8 mouse cellular contexts compared by ENCODE assay signal in the genomic region with DNA sequence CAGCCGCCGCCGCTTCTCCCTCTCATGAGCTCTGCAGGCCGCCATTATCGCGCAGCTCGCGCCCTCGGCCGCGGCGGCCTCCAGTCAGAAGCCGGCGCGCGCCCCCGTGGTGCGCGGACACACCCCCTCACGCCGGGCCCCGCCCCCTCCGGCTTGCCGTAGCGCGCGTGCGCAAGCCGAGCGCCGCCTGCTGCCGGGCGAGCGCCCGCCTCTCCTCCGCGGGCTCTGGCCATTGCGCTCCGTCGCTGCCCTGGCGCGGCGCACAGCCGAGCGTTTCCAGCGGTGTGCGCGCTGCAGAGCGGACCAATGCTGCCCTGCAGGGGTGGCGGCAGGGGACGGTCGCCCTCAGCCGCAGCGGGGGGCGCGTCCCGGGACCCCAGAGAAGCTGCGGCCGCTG. TPM values are rescaled to one million over a fixed set of nuclear protein-coding genes. Genes with fewer than 3 reads are reported as not detected.
A peak's percentile ranks its signal among the peaks of the same experiment; 100 is the strongest.
DNase-seq lines count a peak whose midpoint lies in the region; ATAC-seq and TF ChIP-seq lines count a peak whose summit lies in the region.

No protein-coding gene starts in this region.

- H3K4me1 ChIP-seq in ES-E14 (ENCODE audit: control insufficient read depth in 2 of 2, insufficient read depth in 2 of 2, low read length in 2 of 2, poor library complexity in 1 of 2) = peaks cover 0 to 4% of the 10 kb centered on the region in 2 experiments; a peak in 1 of 4 replicates
- peaks cover 11% of the 10 kb centered on the region for H3K4me1 ChIP-seq in forebrain, embryonic 14.5 days (ENCODE audit: control insufficient read depth, insufficient read depth, low read length)
- peaks cover 25% of the 10 kb centered on the region for H3K4me1 ChIP-seq in liver, postnatal 0 days (ENCODE audit: insufficient read depth)
- peaks cover 30% of the 10 kb centered on the region for H3K4me1 ChIP-seq in neural tube, embryonic 13.5 days (replicated peaks)
- peaks cover 10% of the 10 kb centered on the region for H3K4me1 ChIP-seq in testis, adult 2 months (ENCODE audit: control insufficient read depth, insufficient read depth, low read length)

- no peaks in the 10 kb centered on the region for H3K27me3 ChIP-seq in forebrain, embryonic 14.5 days (replicated peaks; ENCODE audit: control insufficient read depth, insufficient read depth, low read length)
- 0 out of 2 replicates have a peak, but pooled peaks cover under 1% of the 10 kb centered on the region for H3K27me3 ChIP-seq in liver, postnatal 0 days (ENCODE audit: insufficient read depth, low read length)
- no peaks in the 10 kb centered on the region for H3K27me3 ChIP-seq in neural tube, embryonic 13.5 days
- H3K27me3 ChIP-seq in testis, adult 2 months (ENCODE audit: control insufficient read depth, insufficient read depth, low read length) = no peaks in the 10 kb centered on the region

- H3K4me3 ChIP-seq in ES-E14 (ENCODE audit: insufficient read depth in 1 of 2, low read depth in 1 of 2, low read length in 2 of 2, poor library complexity in 1 of 2, severe bottlenecking in 1 of 2) = peak overlapping the region; percentile 89 to 93
- peak overlapping the region; percentile 96 for H3K4me3 ChIP-seq in forebrain, embryonic 14.5 days (ENCODE audit: low read depth, low read length)
- peak overlapping the region; percentile 98 for H3K4me3 ChIP-seq in liver, postnatal 0 days (ENCODE audit: low read depth, low read length)
- peak overlapping the region; percentile 100 for H3K4me3 ChIP-seq in neural tube, embryonic 13.5 days
- peak overlapping the region; percentile 95 for H3K4me3 ChIP-seq in testis, adult 2 months (ENCODE audit: control insufficient read depth, low read depth, low read length)

- TF ChIP-seq CTCF in liver, postnatal 0 days (IDR thresholded peaks at IDR 0.05; ENCODE audit: low read depth) = peak; percentile 48
- no peak for TF ChIP-seq CTCF in testis, adult 2 months (IDR thresholded peaks at IDR 0.05; ENCODE audit: control insufficient read depth, insufficient read depth, insufficient replicate concordance, low read depth, low read length)

- no peak for TF ChIP-seq EP300 in liver, postnatal 0 days (IDR thresholded peaks at IDR 0.05; ENCODE audit: low read depth)

- intact Hi-C loops in heart, postnatal 14 days (cut with DNase I) = loop anchor here (2.0 kb wide), 1 partner anchor 100 kb away; a partner anchor contains a TSS

- no peaks in the 10 kb centered on the region for H3K9me3 ChIP-seq in ES-E14 (ENCODE audit: control insufficient read depth, insufficient read depth, low read depth, low read length)
- H3K9me3 ChIP-seq in forebrain, embryonic 14.5 days (replicated peaks; ENCODE audit: control insufficient read depth, low read length) = no peaks in the 10 kb centered on the region
- H3K9me3 ChIP-seq in liver, postnatal 0 days (ENCODE audit: low read length) = no peaks in the 10 kb centered on the region
- no peaks in the 10 kb centered on the region for H3K9me3 ChIP-seq in neural tube, embryonic 13.5 days

- peaks cover 7% of the 10 kb centered on the region; the same call in 1 of the 2 replicates for H3K36me3 ChIP-seq in ES-E14 (ENCODE audit: control insufficient read depth, insufficient read depth, low read length, poor library complexity, severe bottlenecking)
- H3K36me3 ChIP-seq in forebrain, embryonic 14.5 days (ENCODE audit: control insufficient read depth, insufficient read depth, low read length) = peaks cover 22% of the 10 kb centered on the region
- H3K36me3 ChIP-seq in liver, postnatal 0 days (replicated peaks; ENCODE audit: insufficient read depth, low read length) = peaks cover 22% of the 10 kb centered on the region
- H3K36me3 ChIP-seq in neural tube, embryonic 13.5 days = peaks cover 25% of the 10 kb centered on the region
- no peaks in the 10 kb centered on the region; the same call in 1 of the 2 replicates for H3K36me3 ChIP-seq in testis, adult 2 months (ENCODE audit: control insufficient read depth, insufficient read depth, low read length)

- peak; percentile 74 for DNase-seq in ES-E14 (ENCODE audit: low read depth, low spot score)
- peak; percentile 96 for DNase-seq in cerebellum, adult 11 months
- DNase-seq in forebrain, embryonic 14.5 days (ENCODE audit: low spot score) = peak; percentile 96
- peak; percentile 99 for DNase-seq in heart, postnatal 14 days
- DNase-seq in layer of hippocampus, adult 11-12 months (ENCODE audit: low spot score) = peak; percentile 95
- peak; percentile 98 for DNase-seq in liver, postnatal 0 days

- peak; percentile 96 for ATAC-seq in forebrain, embryonic 14.5 days
- peak; percentile 92 for ATAC-seq in liver, postnatal 0 days
- ATAC-seq in neural tube, embryonic 13.5 days (ENCODE audit: low read depth) = peak; percentile 96

- under 1% methylated on average over 55 of the region's 59 CpGs for WGBS in forebrain, embryonic 14.5 days
- 0% methylated on average over 34 of the region's 59 CpGs for WGBS in liver, postnatal 0 days (ENCODE audit: insufficient replicate concordance)
- under 1% methylated on average over 58 of the region's 59 CpGs for WGBS in neural tube, embryonic 13.5 days

- peak; percentile 87 for TF ChIP-seq POLR2A in testis, adult 2 months (IDR thresholded peaks at IDR 0.05; ENCODE audit: control insufficient read depth, low read depth, low read length)

- peak overlapping the region; percentile 97 for H3K9ac ChIP-seq in ES-E14 (ENCODE audit: insufficient read depth, low read depth, low read length, poor library complexity, severe bottlenecking)
- peak overlapping the region; percentile 99 for H3K9ac ChIP-seq in forebrain, embryonic 14.5 days (ENCODE audit: low read length)
- H3K9ac ChIP-seq in liver, postnatal 0 days (replicated peaks) = peak overlapping the region; percentile 98
- H3K9ac ChIP-seq in neural tube, embryonic 13.5 days = peak overlapping the region; percentile 99

- in situ Hi-C loops in ES-E14 (cut with MboI; ENCODE audit: low sequenced_read_pairs in 2 of 2, unreplicated experiment in 2 of 2) = no loop called here

- H3K27ac ChIP-seq in ES-E14 (ENCODE audit: insufficient read depth, low read depth, low read length, poor library complexity, severe bottlenecking) = peak overlapping the region; percentile 92
- H3K27ac ChIP-seq in forebrain, embryonic 14.5 days (ENCODE audit: low read depth, low read length) = peak overlapping the region; percentile 100
- peak overlapping the region; percentile 94 for H3K27ac ChIP-seq in liver, postnatal 0 days (ENCODE audit: low read depth)
- H3K27ac ChIP-seq in neural tube, embryonic 13.5 days (replicated peaks) = peak overlapping the region; percentile 100
- H3K27ac ChIP-seq in testis, adult 2 months (ENCODE audit: control insufficient read depth, insufficient read depth, low read depth, low read length) = peak overlapping the region; percentile 82

- H3K4me2 ChIP-seq in forebrain, embryonic 14.5 days (ENCODE audit: low read length) = peak overlapping the region; percentile 86
- peak overlapping the region; percentile 97 for H3K4me2 ChIP-seq in liver, postnatal 0 days (ENCODE audit: low read depth, low read length)
- H3K4me2 ChIP-seq in neural tube, embryonic 13.5 days = peak overlapping the region; percentile 95

TF ChIP-seq in ES-E14, 5 proteins besides CTCF, POLR2A, EP300 and RAD21:
- TF ChIP-seq ZC3H11A (IDR thresholded peaks at IDR 0.05; ENCODE audit: borderline replicate concordance, low read depth, low read length) (no peak), ZNF384 (IDR thresholded peaks at IDR 0.05; ENCODE audit: low read depth, low read length) (no peak), HCFC1 (IDR thresholded peaks at IDR 0.05; ENCODE audit: borderline replicate concordance, insufficient read depth, low read length) (no peak), CHD2 (IDR thresholded peaks at IDR 0.05; ENCODE audit: low read depth, low read length) (no peak), MAFK (IDR thresholded peaks at IDR 0.05; ENCODE audit: insufficient read depth, low read depth, low read length) (no peak)

RNA-seq across cellular contexts. Expression of a gene that starts 0.5 kb away (rescaled TPM):
- 12.6 and 13.2 TPM in 2 replicates for total RNA-seq in ES-E14 (2012; rRNA removed)
- 32.2 and 40.5 TPM in 2 replicates for polyA plus RNA-seq in forebrain, embryonic 14.5 days (2014; fragmentation: Nextera tagmentation; extraction: Ambion mirVana)
- 1 to 10 TPM; 6.6 to 8.6 TPM for total RNA-seq in heart, postnatal 14 days (2021)
- 5.9 and 7.2 TPM in 2 replicates for polyA plus RNA-seq in liver, postnatal 0 days (2015; fragmentation: Nextera tagmentation; extraction: Ambion mirVana)
- polyA plus RNA-seq in neural tube, embryonic 13.5 days (2015; fragmentation: Nextera tagmentation; extraction: Ambion mirVana) = 31.6 and 35.5 TPM in 2 replicates
- 6.2 and 6.4 TPM in 2 replicates for polyA plus RNA-seq in testis, adult 2 months (2012; rRNA removed)

RNA-seq across cellular contexts. Expression of a gene that starts 27.8 kb away (rescaled TPM):
- 3.5 and 4.3 TPM in 2 replicates for total RNA-seq in ES-E14 (2012; rRNA removed)
- not detected in 2 replicates for polyA plus RNA-seq in forebrain, embryonic 14.5 days (2014; fragmentation: Nextera tagmentation; extraction: Ambion mirVana)
- 100 to 1,000 TPM; 193 to 217 TPM for total RNA-seq in heart, postnatal 14 days (2021)
- 0.34 and 0.69 TPM in 2 replicates for polyA plus RNA-seq in liver, postnatal 0 days (2015; fragmentation: Nextera tagmentation; extraction: Ambion mirVana)
- 0.88 and 1.6 TPM in 2 replicates for polyA plus RNA-seq in neural tube, embryonic 13.5 days (2015; fragmentation: Nextera tagmentation; extraction: Ambion mirVana)
- polyA plus RNA-seq in testis, adult 2 months (2012; rRNA removed) = 1.6 and 1.8 TPM in 2 replicates

RNA-seq across cellular contexts. Expression of a gene that starts 33.3 kb away (rescaled TPM):
- 1.6 and 2.2 TPM in 2 replicates for total RNA-seq in ES-E14 (2012; rRNA removed)
- polyA plus RNA-seq in forebrain, embryonic 14.5 days (2014; fragmentation: Nextera tagmentation; extraction: Ambion mirVana) = 10.1 and 11.6 TPM in 2 replicates
- 10 to 100 TPM in 1 of 2 experiments, 1 to 10 TPM in 1; 8.6 to 13.8 TPM for total RNA-seq in heart, postnatal 14 days (2021)
- polyA plus RNA-seq in liver, postnatal 0 days (2015; fragmentation: Nextera tagmentation; extraction: Ambion mirVana) = 1.4 and 1.5 TPM in 2 replicates
- polyA plus RNA-seq in neural tube, embryonic 13.5 days (2015; fragmentation: Nextera tagmentation; extraction: Ambion mirVana) = 10.4 and 11.3 TPM in 2 replicates
- 1.9 and 2.7 TPM in 2 replicates for polyA plus RNA-seq in testis, adult 2 months (2012; rRNA removed)

RNA-seq across cellular contexts. Expression of a gene that starts 40.4 kb away (rescaled TPM):
- not detected in 2 replicates for total RNA-seq in ES-E14 (2012; rRNA removed)
- polyA plus RNA-seq in forebrain, embryonic 14.5 days (2014; fragmentation: Nextera tagmentation; extraction: Ambion mirVana) = not detected in 2 replicates
- total RNA-seq in heart, postnatal 14 days (2021) = not detected
- polyA plus RNA-seq in liver, postnatal 0 days (2015; fragmentation: Nextera tagmentation; extraction: Ambion mirVana) = not detected in 2 replicates
- not detected in 2 replicates for polyA plus RNA-seq in neural tube, embryonic 13.5 days (2015; fragmentation: Nextera tagmentation; extraction: Ambion mirVana)
- polyA plus RNA-seq in testis, adult 2 months (2012; rRNA removed) = 0.25 TPM in 1 of 2 replicates, not detected in the other

RNA-seq across cellular contexts. Expression of a gene that starts 41.8 kb away (rescaled TPM):
- 19.8 and 25.2 TPM in 2 replicates for total RNA-seq in ES-E14 (2012; rRNA removed)
- 14.4 and 15.8 TPM in 2 replicates for polyA plus RNA-seq in forebrain, embryonic 14.5 days (2014; fragmentation: Nextera tagmentation; extraction: Ambion mirVana)
- 1 to 10 TPM; 2.4 to 3.3 TPM for total RNA-seq in heart, postnatal 14 days (2021)
- 6.1 and 6.2 TPM in 2 replicates for polyA plus RNA-seq in liver, postnatal 0 days (2015; fragmentation: Nextera tagmentation; extraction: Ambion mirVana)
- polyA plus RNA-seq in neural tube, embryonic 13.5 days (2015; fragmentation: Nextera tagmentation; extraction: Ambion mirVana) = 15.1 and 15.7 TPM in 2 replicates
- polyA plus RNA-seq in testis, adult 2 months (2012; rRNA removed) = 7.5 and 9.7 TPM in 2 replicates

Comparison
In these comparisons a context has a peak if more than half of its experiments do, and no peak if none do; other contexts are left out.
1. Peak in every context shown above with its lines: DNase-seq, ATAC-seq, H3K4me3 ChIP-seq and H3K27ac ChIP-seq.